Mouse (Mus musculus): ENCODE results near the gene P2ry10b. TPM values are rescaled to one million over a fixed set of nuclear protein-coding genes. Genes with fewer than 3 reads are reported as not detected.
A peak's percentile ranks its signal among the peaks of the same experiment; 100 is the strongest.

P2ry10b gene
- polyA plus RNA-seq (2016; fragmentation: Nextera tagmentation; extraction: Ambion mirVana), result 1.3 TPM in 2 replicates

DNA sequence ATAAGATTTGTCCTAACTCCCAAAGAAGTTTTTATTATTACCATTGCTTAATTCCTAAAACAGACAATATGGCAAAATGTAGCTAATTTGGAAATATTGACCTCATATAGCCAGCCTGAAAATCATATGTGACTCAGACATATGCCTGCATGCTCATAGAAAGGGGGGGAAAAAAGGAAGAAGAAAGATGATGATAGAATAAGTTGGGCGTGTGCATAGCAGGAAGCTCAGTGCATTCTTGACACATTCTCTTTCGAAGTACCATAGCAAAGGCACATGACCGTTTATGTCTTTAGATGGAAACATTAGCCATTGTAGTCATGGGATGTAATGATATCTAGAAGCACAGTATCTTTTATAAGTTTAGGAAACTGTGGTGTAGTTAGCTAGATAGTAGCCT is at the start of gene P2ry10b:
P2ry10b (plus strand) TSS at position 247 of the 400 bp plus-strand sequence.
- peaks cover 4% of the 10 kb centered on the region; the same call in 1 of the 2 replicates for H3K27me3 ChIP-seq
- no peaks in the 10 kb centered on the region for H3K4me1 ChIP-seq (replicated peaks)
- H3K4me3 ChIP-seq (replicated peaks), result no peak within 1 kb of the TSS
- 79% methylated on average over 3 of the region's 3 CpGs for WGBS
- ATAC-seq (ENCODE audit: insufficient number of reproducible peaks, insufficient read depth, low FRiP score, low TSS enrichment, low read depth), result no peak
- no peaks in the 10 kb centered on the region for H3K36me3 ChIP-seq
- 0 out of 2 replicates have a peak within 1 kb of the TSS, but pooled peaks have one; percentile 41 for H3K27ac ChIP-seq
- no peak within 1 kb of the TSS for H3K9ac ChIP-seq (replicated peaks)
- no peaks in the 10 kb centered on the region for H3K9me3 ChIP-seq
- H3K4me2 ChIP-seq, result no peak within 1 kb of the TSS

DNA sequence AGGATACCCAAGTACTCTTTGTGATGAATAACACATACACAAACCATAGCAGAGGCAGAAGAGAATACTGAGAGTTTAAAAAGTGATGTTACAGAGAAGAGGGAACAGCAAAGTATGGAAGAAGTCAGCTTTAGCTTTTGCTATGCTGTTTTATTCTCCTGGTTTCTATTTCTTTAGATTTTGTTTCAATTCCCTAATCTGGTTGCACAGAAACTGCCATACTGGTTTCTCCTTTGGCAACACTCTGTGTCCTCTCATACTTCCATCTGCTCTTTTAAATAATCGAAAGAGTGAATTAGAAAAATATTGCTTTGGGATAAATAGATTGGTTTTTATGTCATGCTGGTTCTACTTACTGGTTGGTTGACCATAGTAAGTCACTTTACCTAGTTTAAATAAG is 32.4 kb upstream of the P2ry10b start:
- ATAC-seq (ENCODE audit: insufficient number of reproducible peaks, insufficient read depth, low FRiP score, low TSS enrichment, low read depth), result no peak
- no peak overlapping the region for H3K4me3 ChIP-seq (replicated peaks)
- no peak overlapping the region for H3K4me2 ChIP-seq
- 82% methylated on average over 1 of the region's 1 CpGs for WGBS
- H3K27me3 ChIP-seq, result no peaks in the 10 kb centered on the region
- no peaks in the 10 kb centered on the region for H3K36me3 ChIP-seq
- H3K27ac ChIP-seq, result no peak overlapping the region
- H3K4me1 ChIP-seq (replicated peaks), result no peaks in the 10 kb centered on the region
- no peaks in the 10 kb centered on the region for H3K9me3 ChIP-seq
- no peak overlapping the region for H3K9ac ChIP-seq (replicated peaks)

DNA sequence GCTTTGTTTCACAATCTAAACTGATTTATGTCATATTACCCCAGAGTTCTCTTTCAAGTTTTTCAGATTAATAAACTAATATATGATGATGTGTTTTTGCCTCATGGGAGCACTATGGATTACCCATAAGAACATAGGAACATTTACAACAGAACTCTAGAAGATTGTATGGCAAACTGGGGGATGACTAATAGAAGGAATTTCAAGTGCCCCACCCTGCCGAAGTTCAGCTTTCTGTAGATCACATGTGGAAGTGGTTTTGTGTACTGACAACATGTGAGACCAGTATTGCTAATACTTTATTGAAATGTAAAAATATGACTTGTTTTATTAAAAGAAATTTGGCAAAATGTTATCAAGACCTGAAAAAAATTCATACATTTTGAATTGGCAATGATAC is 31.7 kb upstream of the P2ry10b start:
- H3K36me3 ChIP-seq, result no peaks in the 10 kb centered on the region
- H3K27ac ChIP-seq, result no peak overlapping the region
- 74% methylated on average over 1 of the region's 1 CpGs for WGBS
- ATAC-seq (ENCODE audit: insufficient number of reproducible peaks, insufficient read depth, low FRiP score, low TSS enrichment, low read depth), result no peak
- no peaks in the 10 kb centered on the region for H3K27me3 ChIP-seq
- H3K4me1 ChIP-seq (replicated peaks), result no peaks in the 10 kb centered on the region
- no peaks in the 10 kb centered on the region for H3K9me3 ChIP-seq
- no peak overlapping the region for H3K4me3 ChIP-seq (replicated peaks)
- H3K4me2 ChIP-seq, result no peak overlapping the region
- H3K9ac ChIP-seq (replicated peaks), result no peak overlapping the region

DNA sequence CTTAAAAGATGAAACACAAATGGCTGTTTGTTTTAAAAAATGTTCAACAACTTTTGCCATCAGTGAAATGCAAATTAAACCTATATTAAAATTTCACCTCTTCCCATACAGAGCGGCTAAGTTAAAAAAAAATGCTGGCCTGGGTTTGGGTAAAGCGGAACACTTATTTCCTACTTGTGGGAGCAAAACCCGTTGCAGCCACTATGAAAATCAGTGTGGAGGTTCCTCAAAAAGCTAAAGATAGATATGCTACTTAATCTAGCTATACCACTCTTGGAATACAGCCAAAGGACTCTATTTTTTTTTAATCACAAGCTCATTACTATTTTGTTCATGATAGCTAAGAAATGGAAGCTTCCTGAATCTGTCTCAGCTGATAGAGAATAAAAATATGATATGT is 5.5 kb upstream of the P2ry10b start:
- Histone ChIP-seq H3K9me3 (no peaks in the 10 kb centered on the region), H3K27me3 (no peaks in the 10 kb centered on the region), H3K4me1 (replicated peaks) (no peaks in the 10 kb centered on the region), H3K36me3 (no peaks in the 10 kb centered on the region), H3K4me2 (no peak overlapping the region), H3K9ac (replicated peaks) (no peak overlapping the region), H3K27ac (no peak overlapping the region), H3K4me3 (replicated peaks) (no peak overlapping the region)
- WGBS, result 84% methylated on average over 3 of the region's 3 CpGs
- ATAC-seq (ENCODE audit: insufficient number of reproducible peaks, insufficient read depth, low FRiP score, low TSS enrichment, low read depth), result no peak

DNA sequence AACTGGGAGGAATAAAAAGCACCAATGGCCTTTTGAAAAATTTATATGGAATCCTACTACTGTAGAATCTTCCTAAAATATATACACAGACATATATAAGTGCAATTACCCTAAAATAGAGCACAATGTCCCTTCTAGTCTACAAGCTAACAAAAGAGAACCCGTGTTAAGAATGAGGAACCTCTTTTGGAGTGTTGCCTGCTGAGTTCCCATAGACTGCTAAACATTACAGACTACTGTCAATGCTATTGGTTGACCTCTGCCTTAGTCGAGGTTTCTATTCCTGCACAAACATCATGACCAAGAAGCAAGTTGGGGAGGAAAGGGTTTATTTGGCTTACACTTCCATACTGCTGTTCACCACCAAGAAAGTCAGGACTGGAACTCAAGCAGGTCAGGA is 4.8 kb upstream of the P2ry10b start:
- ATAC-seq (ENCODE audit: insufficient number of reproducible peaks, insufficient read depth, low FRiP score, low TSS enrichment, low read depth), result no peak
- WGBS, result 80% methylated on average over 2 of the region's 2 CpGs
- Histone ChIP-seq H3K27me3 (no peaks in the 10 kb centered on the region), H3K4me3 (replicated peaks) (no peak overlapping the region), H3K9ac (replicated peaks) (no peak overlapping the region), H3K4me1 (replicated peaks) (no peaks in the 10 kb centered on the region), H3K9me3 (no peaks in the 10 kb centered on the region), H3K36me3 (no peaks in the 10 kb centered on the region), H3K4me2 (no peak overlapping the region), H3K27ac (no peak overlapping the region)

DNA sequence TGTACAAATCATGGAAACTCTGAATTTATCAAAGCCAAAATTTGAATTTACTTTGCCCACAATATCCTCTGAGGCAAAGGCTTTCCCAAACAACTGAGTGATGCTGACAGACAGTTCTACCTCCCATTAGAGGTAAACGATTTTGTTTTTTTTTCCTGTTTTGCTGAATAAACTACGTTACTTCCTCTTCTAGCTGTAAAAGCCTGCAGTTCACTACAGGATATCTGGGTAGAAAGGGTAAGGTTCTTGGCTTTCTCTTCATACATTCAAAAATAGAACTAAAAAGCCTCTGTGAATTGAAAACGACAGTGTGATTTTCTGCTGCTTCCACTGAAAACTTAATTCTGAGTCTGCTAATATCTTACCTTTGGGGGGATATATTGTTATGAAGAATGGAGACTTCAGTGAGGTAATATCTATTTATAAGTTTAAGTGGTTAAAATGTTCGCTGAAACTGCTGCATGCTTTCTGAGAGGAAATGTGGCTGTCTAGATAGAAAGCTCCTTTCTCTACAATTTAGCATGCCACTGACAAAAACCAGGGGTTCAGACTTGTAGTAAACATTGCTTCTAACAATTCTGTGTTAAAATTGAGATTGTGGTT is 765 bp downstream of the P2ry10b start:
- H3K9ac ChIP-seq (replicated peaks), result no peak overlapping the region
- H3K4me3 ChIP-seq (replicated peaks), result no peak overlapping the region
- H3K4me2 ChIP-seq, result no peak overlapping the region
- 56% methylated on average over 4 of the region's 4 CpGs for WGBS
- H3K27ac ChIP-seq, result 0 out of 2 replicates have a peak overlapping the region, but pooled peaks have one; percentile 41
- H3K27me3 ChIP-seq, result peaks cover 4% of the 10 kb centered on the region; the same call in 1 of the 2 replicates
- no peaks in the 10 kb centered on the region for H3K4me1 ChIP-seq (replicated peaks)
- no peaks in the 10 kb centered on the region for H3K36me3 ChIP-seq
- no peak for ATAC-seq (ENCODE audit: insufficient number of reproducible peaks, insufficient read depth, low FRiP score, low TSS enrichment, low read depth)
- H3K9me3 ChIP-seq, result no peaks in the 10 kb centered on the region

DNA sequence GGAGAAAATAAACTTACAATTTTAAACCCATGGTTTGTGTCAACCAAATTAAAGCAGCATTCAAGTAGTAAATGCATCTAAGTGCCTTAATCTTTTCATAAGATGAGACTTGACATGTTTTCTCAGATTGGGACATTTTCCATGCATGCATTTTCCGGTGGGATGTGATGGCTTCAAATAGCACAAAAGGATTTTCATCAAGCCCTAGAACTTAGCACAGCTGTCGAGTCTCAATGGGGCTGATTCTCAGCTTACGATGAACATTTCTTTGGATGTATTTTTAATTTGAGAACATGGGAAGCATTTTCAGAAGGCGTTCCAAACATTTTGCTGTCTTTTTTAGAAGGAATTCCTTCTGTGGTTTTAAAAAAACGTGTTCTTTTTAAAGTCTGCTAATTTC is 1.3 kb downstream of the P2ry10b start:
- Histone ChIP-seq H3K4me1 (replicated peaks) (no peaks in the 10 kb centered on the region), H3K4me2 (no peak overlapping the region), H3K27me3 (peaks cover 4% of the 10 kb centered on the region; the same call in 1 of the 2 replicates), H3K9ac (replicated peaks) (no peak overlapping the region), H3K36me3 (no peaks in the 10 kb centered on the region), H3K9me3 (no peaks in the 10 kb centered on the region), H3K27ac (0 out of 2 replicates have a peak overlapping the region, but pooled peaks have one; percentile 41), H3K4me3 (replicated peaks) (no peak overlapping the region)
- no peak for ATAC-seq (ENCODE audit: insufficient number of reproducible peaks, insufficient read depth, low FRiP score, low TSS enrichment, low read depth)
- WGBS, result 54% methylated on average over 5 of the region's 5 CpGs

DNA sequence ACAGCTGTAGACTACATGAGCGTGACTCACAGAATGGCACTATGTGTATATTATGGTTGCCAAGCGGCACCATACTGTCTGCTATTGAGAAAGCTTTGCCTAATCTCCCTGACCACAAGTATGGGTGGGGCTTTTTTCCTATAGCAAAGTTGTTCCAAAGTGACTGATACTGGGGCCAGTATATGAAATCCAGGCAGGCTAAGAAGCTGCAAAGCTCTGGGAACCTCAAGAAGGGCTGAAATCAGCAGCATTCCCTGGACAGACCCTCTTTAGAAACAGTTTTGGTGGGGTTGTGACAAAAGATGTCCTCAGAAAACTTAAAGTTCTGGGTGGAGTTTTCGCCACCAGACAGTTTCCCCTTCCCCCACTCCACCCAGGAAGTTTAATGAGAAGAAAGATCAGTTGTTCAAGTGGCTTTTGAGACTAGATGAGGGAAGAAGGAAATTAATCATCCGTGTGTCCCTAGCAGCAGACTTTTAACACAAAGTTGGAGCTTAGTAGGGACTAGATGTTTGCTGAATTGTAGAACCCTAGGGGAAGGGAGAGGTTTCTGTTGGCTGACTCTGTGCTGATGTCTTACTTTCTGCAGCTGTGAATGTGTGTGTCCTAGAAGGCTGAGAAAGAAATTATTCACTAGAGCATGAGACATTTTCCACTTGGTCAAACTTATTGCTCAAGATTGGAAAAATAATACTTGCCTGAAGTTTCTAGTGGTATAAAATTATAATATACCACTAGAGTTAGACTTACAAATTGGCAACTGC is 2.2 kb downstream of the P2ry10b start:
- no peak overlapping the region for H3K4me2 ChIP-seq
- H3K9me3 ChIP-seq, result no peaks in the 10 kb centered on the region
- H3K4me3 ChIP-seq (replicated peaks), result no peak overlapping the region
- no peaks in the 10 kb centered on the region for H3K4me1 ChIP-seq (replicated peaks)
- peaks cover 4% of the 10 kb centered on the region; the same call in 1 of the 2 replicates for H3K27me3 ChIP-seq
- H3K27ac ChIP-seq, result peak overlapping the region; percentile 69
- 53% methylated on average over 4 of the region's 4 CpGs for WGBS
- ATAC-seq (ENCODE audit: insufficient number of reproducible peaks, insufficient read depth, low FRiP score, low TSS enrichment, low read depth), result no peak; the same call in 1 of the 2 replicates
- no peak overlapping the region for H3K9ac ChIP-seq (replicated peaks)
- H3K36me3 ChIP-seq, result no peaks in the 10 kb centered on the region

DNA sequence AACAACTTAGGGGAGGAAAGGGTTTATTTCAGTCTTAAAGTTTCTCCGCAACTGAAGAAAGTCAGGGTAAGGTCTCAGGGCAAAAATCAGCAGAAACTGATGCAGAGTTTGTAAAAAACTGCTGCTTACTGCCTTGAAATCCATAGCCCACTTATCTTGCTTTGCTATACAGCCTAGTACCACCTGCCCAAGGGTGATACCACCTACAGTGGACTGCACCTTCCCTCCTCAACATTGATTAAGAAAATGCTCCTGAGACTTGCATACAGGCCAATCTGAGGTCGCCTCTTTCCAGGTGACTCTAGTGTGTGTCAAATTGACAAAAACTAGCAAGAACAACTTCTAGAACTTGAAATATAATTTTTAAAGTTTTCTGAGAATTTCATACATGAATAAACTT is 7.3 kb downstream of the P2ry10b start:
- Histone ChIP-seq H3K9me3 (no peaks in the 10 kb centered on the region), H3K27ac (no peak overlapping the region), H3K4me1 (replicated peaks) (no peaks in the 10 kb centered on the region), H3K27me3 (no peaks in the 10 kb centered on the region), H3K36me3 (no peaks in the 10 kb centered on the region), H3K4me2 (no peak overlapping the region), H3K9ac (replicated peaks) (no peak overlapping the region), H3K4me3 (replicated peaks) (no peak overlapping the region)
- ATAC-seq (ENCODE audit: insufficient number of reproducible peaks, insufficient read depth, low FRiP score, low TSS enrichment, low read depth), result no peak
- 65% methylated on average over 2 of the region's 2 CpGs for WGBS

DNA sequence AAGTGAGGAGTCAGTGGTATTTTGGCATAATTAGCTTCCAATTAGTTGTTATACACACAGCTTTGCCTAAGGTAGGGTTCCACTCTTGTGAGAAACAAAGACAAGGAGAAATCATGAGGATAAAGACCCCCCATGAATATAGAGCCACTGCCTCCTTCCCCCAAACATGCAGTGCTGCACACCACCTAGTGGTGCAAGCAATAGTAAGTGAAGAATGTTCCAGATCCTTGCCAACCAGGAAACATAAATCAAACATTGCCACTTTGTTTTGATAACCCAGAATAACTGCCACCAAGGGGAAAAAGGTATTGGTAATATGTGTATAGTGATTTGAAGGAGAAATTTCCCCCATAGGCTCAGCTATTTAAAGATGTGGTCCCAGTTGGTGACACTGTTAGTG is 11.8 kb downstream of the P2ry10b start:
- Histone ChIP-seq H3K27ac (no peak overlapping the region), H3K4me2 (no peak overlapping the region), H3K27me3 (no peaks in the 10 kb centered on the region), H3K4me1 (replicated peaks) (no peaks in the 10 kb centered on the region), H3K9ac (replicated peaks) (no peak overlapping the region), H3K36me3 (no peaks in the 10 kb centered on the region), H3K9me3 (no peaks in the 10 kb centered on the region), H3K4me3 (replicated peaks) (no peak overlapping the region)
- no peak for ATAC-seq (ENCODE audit: insufficient number of reproducible peaks, insufficient read depth, low FRiP score, low TSS enrichment, low read depth)

DNA sequence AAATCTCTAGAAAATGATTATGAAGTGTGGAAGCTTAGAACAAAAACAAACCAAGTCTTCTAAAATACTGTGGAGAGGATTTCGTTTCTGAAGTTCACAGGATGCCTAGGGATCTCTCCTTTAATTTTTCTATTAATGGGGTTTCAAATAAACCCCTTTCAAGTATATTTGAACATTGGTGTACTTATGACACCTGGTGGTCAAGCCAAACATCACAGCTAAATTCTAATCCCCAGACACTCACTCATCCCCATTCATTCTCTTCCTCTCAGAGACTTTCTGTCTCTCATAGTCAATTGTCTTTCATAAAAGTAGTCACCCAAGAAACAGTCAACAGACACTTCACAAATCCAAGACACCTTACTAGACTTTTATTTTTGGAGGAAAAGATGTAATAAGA is 19.6 kb downstream of the P2ry10b start:
- H3K27ac ChIP-seq, result no peak overlapping the region
- H3K4me1 ChIP-seq (replicated peaks), result no peaks in the 10 kb centered on the region
- H3K36me3 ChIP-seq, result no peaks in the 10 kb centered on the region
- WGBS, result 11% methylated on average over 1 of the region's 1 CpGs
- no peaks in the 10 kb centered on the region for H3K27me3 ChIP-seq
- no peak overlapping the region for H3K4me2 ChIP-seq
- ATAC-seq (ENCODE audit: insufficient number of reproducible peaks, insufficient read depth, low FRiP score, low TSS enrichment, low read depth), result no peak
- H3K9me3 ChIP-seq, result no peaks in the 10 kb centered on the region
- H3K9ac ChIP-seq (replicated peaks), result no peak overlapping the region
- no peak overlapping the region for H3K4me3 ChIP-seq (replicated peaks)
